Mouse (Mus musculus): ENCODE results near the gene Cs. TPM values are rescaled to one million over a fixed set of nuclear protein-coding genes. Genes with fewer than 3 reads are reported as not detected.

Cs gene
- total RNA-seq, 2 experiments from 2014 or later = 108 to 181 TPM

GRCm38 (mm10) chr10:128372989-128373748 lies 35.6 kb downstream of the Cs start:
- peak; percentile 47 for ATAC-seq (replicated peaks; ENCODE audit: poor library complexity)

DNA sequence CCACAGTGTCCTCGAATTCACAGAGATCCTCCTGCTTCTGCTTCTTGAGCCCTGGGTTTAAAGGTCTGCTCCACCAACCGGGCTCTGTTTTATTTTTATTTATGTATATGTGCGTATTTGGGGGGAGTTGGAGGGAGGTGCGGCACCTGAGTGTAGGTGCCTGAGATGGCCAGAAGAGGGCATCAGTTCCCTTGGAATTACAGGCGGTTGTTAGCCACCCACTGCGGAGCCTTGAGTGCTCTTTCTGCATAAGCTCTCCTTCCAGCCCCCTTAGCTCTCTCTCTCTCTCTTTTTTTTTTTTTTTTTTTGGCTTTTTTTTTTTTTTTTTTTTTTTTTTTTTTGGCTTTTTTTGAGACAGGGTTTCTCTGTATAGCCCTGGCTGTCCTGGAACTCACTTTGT lies 36.9 kb downstream of the Cs start:
- peak; percentile 40 for ATAC-seq (replicated peaks; ENCODE audit: poor library complexity)

DNA sequence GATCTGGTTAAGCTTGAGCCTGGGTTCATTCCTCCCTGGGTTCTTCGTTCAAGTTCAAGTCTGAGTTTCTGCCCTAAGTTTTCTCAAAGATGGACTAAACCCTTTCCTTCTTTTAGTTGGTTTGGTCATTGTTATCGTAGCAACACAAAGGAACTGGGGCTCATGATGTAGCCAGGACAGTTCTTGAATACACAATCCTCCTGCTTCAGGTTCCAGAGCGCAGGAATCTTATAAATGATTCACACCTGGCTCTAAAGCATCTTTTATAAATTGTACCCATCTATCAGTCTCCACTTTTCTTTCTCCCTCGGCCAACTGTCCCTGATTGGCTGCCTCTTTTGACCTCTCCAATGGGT lies 38.5 kb downstream of the Cs start:
- ATAC-seq (replicated peaks; ENCODE audit: poor library complexity) = no peak

DNA sequence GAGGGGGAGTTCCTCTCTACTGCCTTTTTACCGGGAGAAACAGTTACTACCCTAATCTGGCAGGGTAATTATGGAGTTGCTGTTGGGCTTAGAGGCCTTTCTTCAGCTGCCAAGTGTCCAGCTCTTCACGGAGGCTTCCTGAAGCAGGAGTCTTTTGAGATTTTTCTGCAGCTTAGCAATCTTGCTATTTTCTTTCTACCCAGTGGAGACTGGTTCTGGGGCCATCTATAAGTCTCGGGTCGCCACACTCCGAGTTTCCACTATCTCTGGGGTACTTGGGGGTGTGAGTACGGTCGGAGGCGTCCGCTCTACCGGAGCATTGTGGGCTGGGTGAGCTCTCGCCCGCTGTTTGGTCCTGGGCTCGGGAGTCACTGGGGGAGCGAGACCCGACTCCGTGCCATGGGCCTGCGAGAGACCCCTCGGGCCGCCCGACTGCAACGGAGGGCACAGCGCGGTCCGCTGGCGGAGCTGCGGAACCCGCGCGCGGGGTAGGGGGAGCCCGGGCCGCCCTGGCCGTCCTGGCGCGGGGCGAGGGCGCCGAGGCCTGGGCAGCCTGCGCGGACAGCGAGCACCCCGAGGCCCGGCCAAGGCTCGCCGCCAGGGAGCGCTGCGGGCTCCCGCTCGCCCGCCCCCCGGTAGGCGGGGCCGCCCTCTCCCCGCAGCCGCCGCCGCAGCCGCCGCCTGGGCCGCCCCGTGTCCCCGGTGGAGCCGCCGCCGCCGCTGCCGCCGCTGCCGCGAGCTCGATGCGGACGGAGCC lies 39.1 kb downstream of the Cs start, which contains the start of gene Ankrd52:
TSS of gene Ankrd52 (plus strand) at position 661 of the 757 bp plus-strand sequence.
- peak; percentile 62 for ATAC-seq (replicated peaks; ENCODE audit: poor library complexity)

GRCm38 (mm10) chr10:128377222-128377939 lies 39.8 kb downstream of the Cs start:
- ATAC-seq (replicated peaks; ENCODE audit: poor library complexity) = peak; percentile 6

GRCm38 (mm10) chr10:128377940-128378448 lies 40.5 kb downstream of the Cs start:
- ATAC-seq (replicated peaks; ENCODE audit: poor library complexity) = no peak

DNA sequence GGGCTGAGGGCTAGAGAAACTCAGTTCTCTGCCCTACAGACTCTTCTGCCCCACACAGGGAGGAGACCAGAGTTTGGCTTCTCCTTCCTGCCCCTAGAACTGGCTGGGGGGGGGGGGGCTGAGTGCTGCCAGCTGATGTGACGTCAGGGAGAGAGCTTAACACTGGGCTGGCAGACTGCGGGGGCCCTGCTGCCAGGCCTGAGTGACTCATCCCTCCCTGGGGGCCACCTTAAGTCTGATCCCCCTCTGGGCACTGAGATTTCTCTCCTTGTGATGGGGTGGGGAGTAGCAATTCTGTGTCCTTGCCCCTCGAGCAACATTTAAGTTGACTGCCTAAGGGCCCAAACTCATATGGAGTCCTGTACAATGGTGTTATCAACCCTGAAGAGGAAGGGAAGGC lies 40.9 kb downstream of the Cs start:
- no peak for ATAC-seq (replicated peaks; ENCODE audit: poor library complexity)

DNA sequence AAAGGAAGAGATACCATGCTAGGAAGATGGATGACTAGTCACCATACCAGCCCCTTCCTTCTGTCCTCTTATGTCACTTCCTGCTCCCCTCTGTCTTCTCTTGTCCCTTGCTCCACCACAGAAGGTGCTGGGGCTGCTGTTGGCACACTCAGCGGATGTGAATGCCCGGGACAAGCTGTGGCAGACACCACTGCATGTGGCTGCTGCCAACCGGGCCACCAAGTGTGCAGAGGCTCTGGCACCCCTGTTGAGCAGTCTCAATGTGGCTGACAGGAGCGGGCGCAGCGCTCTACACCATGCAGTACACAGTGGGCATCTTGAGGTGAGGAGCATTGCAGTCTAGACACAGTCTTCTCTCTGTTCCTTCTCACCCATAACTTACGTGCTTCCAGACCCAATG lies 41.7 kb downstream of the Cs start:
- ATAC-seq (replicated peaks; ENCODE audit: poor library complexity) = no peak

DNA sequence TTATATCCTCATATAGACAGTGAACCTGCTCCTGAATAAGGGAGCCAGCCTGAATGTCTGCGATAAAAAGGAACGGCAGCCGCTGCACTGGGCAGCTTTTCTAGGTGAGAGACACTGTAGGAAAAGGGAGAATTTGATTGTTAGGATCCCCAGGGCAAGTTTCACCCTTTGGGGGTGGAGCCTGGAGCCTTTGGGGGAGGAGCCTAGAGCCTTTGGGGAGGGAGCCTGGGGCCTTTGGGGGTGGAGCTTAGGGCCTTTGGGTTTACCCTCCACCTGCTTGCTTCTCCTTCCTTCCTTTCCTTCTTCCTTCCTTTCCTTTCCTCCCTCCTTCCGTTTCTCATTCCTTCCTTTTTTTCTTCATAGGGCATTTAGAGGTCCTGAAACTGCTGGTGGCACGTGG lies 43.0 kb downstream of the Cs start:
- peak; percentile 65 for ATAC-seq (replicated peaks; ENCODE audit: poor library complexity)

DNA sequence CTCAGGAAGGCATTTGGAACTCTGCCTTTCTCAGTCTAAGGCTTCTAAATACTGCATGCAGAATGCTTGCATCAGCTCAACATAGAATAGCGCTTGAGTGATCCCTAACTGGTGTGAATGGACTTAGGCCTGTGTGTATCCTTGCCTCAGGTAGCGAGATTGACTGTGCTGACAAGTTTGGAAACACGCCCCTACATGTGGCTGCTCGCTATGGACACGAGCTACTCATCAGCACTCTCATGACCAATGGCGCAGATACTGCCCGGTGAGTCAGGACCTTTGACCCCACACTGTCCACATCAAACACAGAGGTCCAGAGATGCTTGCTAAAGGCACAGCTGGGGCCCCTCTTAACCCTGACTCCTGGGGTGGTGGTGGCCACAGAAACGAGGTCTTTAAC lies 44.9 kb downstream of the Cs start:
- no peak for ATAC-seq (replicated peaks; ENCODE audit: poor library complexity)

DNA sequence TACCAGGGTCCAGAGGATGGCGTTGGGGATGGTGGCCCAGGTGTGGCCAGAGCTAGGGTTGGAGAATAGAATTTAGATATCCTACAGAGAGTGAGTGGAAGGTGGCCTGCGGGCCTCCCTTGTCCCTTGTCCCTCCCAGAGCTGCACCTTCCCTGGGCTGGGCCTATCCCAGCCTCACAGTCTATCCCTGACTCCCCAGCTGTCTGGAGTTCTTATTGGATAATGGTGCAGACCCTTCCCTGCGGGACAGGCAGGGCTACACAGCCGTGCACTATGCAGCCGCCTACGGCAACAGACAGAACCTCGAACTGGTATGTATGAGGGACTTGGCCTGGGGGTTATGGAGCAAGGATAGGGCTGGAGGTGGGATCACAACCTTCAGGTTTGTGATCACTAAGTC lies 48.4 kb downstream of the Cs start:
- no peak for ATAC-seq (replicated peaks; ENCODE audit: poor library complexity)

GRCm38 (mm10) chr10:128388941-128389340 lies 51.4 kb downstream of the Cs start:
- ATAC-seq (replicated peaks; ENCODE audit: poor library complexity) = no peak

- peak; percentile 70 for ATAC-seq (replicated peaks; ENCODE audit: poor library complexity)
These were observed 52.0 kb downstream of the Cs start for GRCm38 (mm10) chr10:128389570-128389969.

- ATAC-seq (replicated peaks; ENCODE audit: poor library complexity) = no peak
These were observed 52.8 kb downstream of the Cs start for GRCm38 (mm10) chr10:128390366-128390765.

DNA sequence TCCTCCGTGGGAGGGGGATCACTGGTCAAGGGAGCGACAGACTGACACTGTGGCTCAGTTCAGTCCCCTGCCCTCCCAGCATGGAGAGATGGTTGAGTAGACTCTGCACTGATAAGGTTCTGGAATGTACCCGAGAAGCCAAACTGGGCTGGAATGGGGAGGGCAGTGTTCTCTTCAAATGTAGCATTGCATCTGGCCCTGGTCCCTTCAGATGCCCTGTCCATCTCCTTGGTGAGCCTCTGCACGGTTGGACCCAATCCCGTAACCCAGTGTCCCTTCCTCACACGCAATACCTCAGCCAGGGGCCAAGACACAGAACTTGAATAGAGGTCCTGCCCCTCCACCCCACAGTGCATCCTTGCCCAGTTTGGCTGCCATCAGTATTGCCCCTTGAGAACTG lies 54.3 kb downstream of the Cs start:
- ATAC-seq (replicated peaks; ENCODE audit: poor library complexity) = no peak

DNA sequence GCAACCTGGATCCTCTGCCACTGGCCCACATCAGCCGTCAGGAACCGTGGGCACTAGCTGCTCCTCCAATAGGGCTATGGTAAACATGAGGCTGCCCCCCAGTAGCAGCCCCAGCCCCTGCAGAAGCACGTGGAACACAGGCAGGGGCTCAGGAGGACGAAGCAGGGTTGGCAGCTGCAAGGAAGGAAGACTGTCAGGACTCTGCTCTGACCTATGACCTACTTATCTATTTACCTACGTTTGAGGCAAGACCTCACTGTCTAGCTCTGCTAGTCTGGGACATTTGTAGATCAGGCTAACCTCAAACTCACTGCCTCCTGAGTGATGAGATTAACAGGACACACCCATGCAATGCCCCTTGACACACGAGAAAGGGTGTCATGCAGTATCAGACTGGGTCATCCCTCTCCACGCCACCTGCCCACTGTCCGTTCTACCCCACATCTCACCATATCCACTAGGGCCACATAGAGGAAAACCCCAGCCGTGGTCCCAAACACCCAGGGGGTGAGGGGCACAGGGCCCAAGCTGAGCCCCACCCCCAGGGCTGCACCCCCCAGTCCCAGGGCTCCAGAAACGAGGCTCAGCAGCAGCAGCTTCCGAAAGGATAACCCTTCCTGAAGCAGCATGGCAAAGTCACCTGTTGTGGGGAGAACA lies 58.6 kb downstream of the Cs start:
- ATAC-seq (replicated peaks; ENCODE audit: poor library complexity) = peak; percentile 18; the same call in 1 of the 2 replicates

DNA sequence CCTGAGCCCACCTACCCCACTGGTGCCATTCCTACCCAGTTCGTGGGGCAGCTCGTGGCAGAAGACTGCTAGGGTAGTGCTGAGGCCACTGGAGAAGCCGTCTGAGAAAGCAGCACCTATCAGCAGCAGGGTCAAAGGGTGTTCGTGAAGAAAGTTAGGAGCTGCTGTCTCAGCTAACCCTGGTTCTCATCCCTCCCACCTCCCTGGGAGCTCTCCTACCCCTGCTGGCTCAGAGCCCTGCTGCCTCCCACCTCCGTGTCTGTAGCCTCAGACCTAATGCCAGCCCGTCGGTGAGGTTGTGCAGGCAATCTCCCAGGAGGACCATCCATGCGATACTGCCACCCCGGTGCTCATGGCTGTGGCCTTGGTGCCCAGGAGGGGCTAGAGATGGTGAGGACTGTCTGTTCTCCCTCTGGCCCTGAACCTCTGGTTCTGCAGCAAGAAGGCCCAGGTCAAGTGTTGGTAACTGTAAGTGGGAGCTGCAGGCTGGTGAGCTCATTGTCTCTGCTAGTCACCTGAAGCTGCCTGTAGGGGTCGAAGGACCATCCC lies 59.3 kb downstream of the Cs start:
- ATAC-seq (replicated peaks; ENCODE audit: poor library complexity) = no peak

DNA sequence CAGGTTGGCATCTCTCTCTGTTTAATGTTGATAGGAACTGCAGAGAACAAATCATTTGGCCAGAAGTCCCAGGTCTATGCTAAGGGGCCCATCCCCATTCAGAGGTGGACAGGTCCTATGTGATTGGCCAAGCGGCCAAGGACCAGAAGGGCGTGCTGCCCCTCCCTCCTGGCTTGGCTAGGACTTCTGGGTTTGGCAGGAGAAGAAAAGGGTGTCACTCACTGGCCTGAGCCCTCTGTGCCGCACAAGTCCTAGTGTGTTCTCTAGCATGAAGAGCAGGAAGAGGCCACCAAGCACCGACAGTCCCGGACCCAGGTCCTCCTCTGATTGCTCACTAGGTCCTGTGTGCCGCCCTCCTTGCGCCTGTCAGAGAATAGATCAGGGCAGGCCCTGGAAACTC lies 59.9 kb downstream of the Cs start:
- ATAC-seq (replicated peaks; ENCODE audit: poor library complexity) = no peak

- no peak for ATAC-seq (replicated peaks; ENCODE audit: poor library complexity)
These were observed 62.8 kb downstream of the Cs start for GRCm38 (mm10) chr10:128400338-128400737.

- no peak for ATAC-seq (replicated peaks; ENCODE audit: poor library complexity)
These were observed 63.5 kb downstream of the Cs start, which contains the start of gene Slc39a5 for GRCm38 (mm10) chr10:128401056-128401455. TSS of gene Slc39a5 (minus strand) at chr10:128401229.

DNA sequence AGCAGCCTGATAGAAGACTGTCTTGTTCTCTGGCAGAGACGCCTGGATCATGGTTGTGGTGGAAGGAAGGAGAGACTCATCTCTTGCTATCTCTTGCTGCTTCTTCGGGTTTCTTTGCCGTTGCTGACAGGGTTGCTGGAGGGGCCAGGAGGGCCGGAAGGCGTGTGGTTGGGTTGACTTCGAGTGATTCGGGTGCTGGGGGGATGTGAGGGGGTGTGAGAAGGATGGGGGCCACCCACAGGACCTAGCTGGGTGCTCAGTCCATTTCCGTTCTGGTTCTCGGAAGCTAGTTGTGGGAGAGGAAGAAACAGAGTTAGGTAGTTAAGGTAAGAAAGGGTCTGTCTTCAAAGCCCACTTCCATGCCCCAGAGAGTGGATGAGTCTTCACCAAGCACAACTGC lies 64.1 kb downstream of the Cs start:
- no peak for ATAC-seq (replicated peaks; ENCODE audit: poor library complexity)

All from megakaryocyte progenitor cell, adult 5-6 weeks (primary cell).